Mouse (Mus musculus) forebrain, embryonic 11.5 days (tissue): Measurements from ENCODE around the gene Srrm1. TPM values are rescaled to one million over a fixed set of nuclear protein-coding genes. Genes with fewer than 3 reads are reported as not detected.
A peak's percentile ranks its signal among the peaks of the same experiment; 100 is the strongest.
"Not testable (repeated sequence)": the region's sequence is repeated elsewhere in the genome, so short reads cannot be mapped to it uniquely, and the experiment has no call there.

ENCODE experiments used
- ATAC-seq: fragments of 200-750 bp; cut with Nextera tagmentation; replicated peaks from 2 replicates; pipeline ENCODE4 v1.8.0; 2017; ENCODE audit warnings: moderate TSS enrichment; ENCODE audit not compliant: low FRiP score
- DNase-seq: peaks from one replicate; pipeline ENCODE4 v3.0.0-alpha.2; 2017; ENCODE audit warnings: low spot score
- H3K27ac ChIP-seq: fragments of 300-500 bp; sonication (generic); 2 replicates; pipeline ENCODE4 v1.5.1; 2014; ENCODE audit warnings: low read depth, low read length
- H3K27me3 ChIP-seq: fragments of 300-500 bp; sonication (generic); 2 replicates; pipeline ENCODE4 v1.6.1; 2014; ENCODE audit warnings: mild to moderate bottlenecking, low read length, mixed read lengths; ENCODE audit not compliant: control insufficient read depth, insufficient read depth
- H3K36me3 ChIP-seq: fragments of 300-500 bp; sonication (generic); 2 replicates; pipeline ENCODE4 v1.6.1; 2014; ENCODE audit warnings: mild to moderate bottlenecking, low read length, moderate library complexity, mixed read lengths; ENCODE audit not compliant: control insufficient read depth, insufficient read depth
- H3K4me1 ChIP-seq: fragments of 300-500 bp; sonication (generic); replicated peaks from 2 replicates; pipeline ENCODE4 v1.6.1; 2014; ENCODE audit warnings: low read length, mixed read lengths; ENCODE audit not compliant: control insufficient read depth, insufficient read depth
- H3K4me2 ChIP-seq: fragments of 300-500 bp; sonication (generic); 2 replicates; pipeline ENCODE4 v1.6.1; 2014; ENCODE audit warnings: low read depth, mild to moderate bottlenecking, low read length, moderate library complexity, mixed read lengths; ENCODE audit not compliant: severe bottlenecking
- H3K4me3 ChIP-seq: fragments of 300-500 bp; sonication (generic); 2 replicates; pipeline ENCODE4 v1.5.1; 2014; ENCODE audit warnings: low read depth, low read length
- H3K9ac ChIP-seq: fragments of 300-500 bp; sonication (generic); 2 replicates; pipeline ENCODE4 v1.6.1; 2014; ENCODE audit warnings: low read length
- H3K9me3 ChIP-seq: fragments of 300-500 bp; sonication (generic); 2 replicates; pipeline ENCODE4 v1.6.1; 2016; ENCODE audit warnings: low read length, mixed read lengths; ENCODE audit not compliant: control insufficient read depth
- WGBS: fragments of 180-500 bp; shearing (Covaris S2); extraction: QIAGEN DNeasy Blood & Tissue Kit; methylation state at CpG from one replicate; pipeline ENCODE4 v1.1.7; 2014; 5-methylcytosine and 5-hydroxymethylcytosine counted together
- polyA plus RNA-seq: library from polyadenylated mRNA; unstranded; fragments of >200 nt; fragmentation: Nextera tagmentation; extraction: Ambion mirVana; gene quantifications from 2 replicates; pipeline ENCODE4 v1.2.1, GENCODE M21; 2014

The Srrm1 gene
- polyA plus RNA-seq, 1 experiment from 2014 or later, result 241 TPM

GRCm38 (mm10) chr4:135362828-135363227 is 9.7 kb upstream of the Srrm1 start:
- Histone ChIP-seq H3K9ac (no peak overlapping the region), H3K4me3 (no peak overlapping the region), H3K27ac (no peak overlapping the region), H3K27me3 (no peaks in the 10 kb centered on the region), H3K9me3 (no peaks in the 10 kb centered on the region), H3K36me3 (no peaks in the 10 kb centered on the region), H3K4me1 (no peaks in the 10 kb centered on the region), H3K4me2 (no peak overlapping the region)
- no peak for ATAC-seq
- DNase-seq, result no peak
- 32% methylated on average over 6 of the region's 6 CpGs for WGBS

GRCm38 (mm10) chr4:135361722-135362121 is 8.6 kb upstream of the Srrm1 start:
- Histone ChIP-seq H3K4me2 (no peak overlapping the region), H3K4me3 (no peak overlapping the region), H3K27me3 (no peaks in the 10 kb centered on the region), H3K36me3 (no peaks in the 10 kb centered on the region), H3K9ac (no peak overlapping the region), H3K4me1 (no peaks in the 10 kb centered on the region), H3K9me3 (no peaks in the 10 kb centered on the region), H3K27ac (no peak overlapping the region)
- ATAC-seq (no peak), DNase-seq (no peak)
- WGBS, result 85% methylated on average over 12 of the region's 12 CpGs

GRCm38 (mm10) chr4:135358736-135359135 is 5.6 kb upstream of the Srrm1 start:
- 4% methylated on average over 6 of the region's 6 CpGs for WGBS
- ATAC-seq (no peak), DNase-seq (no peak)
- H3K4me3 ChIP-seq, result no peak overlapping the region
- no peaks in the 10 kb centered on the region for H3K36me3 ChIP-seq
- no peak overlapping the region for H3K9ac ChIP-seq
- H3K9me3 ChIP-seq, result no peaks in the 10 kb centered on the region
- no peak overlapping the region for H3K4me2 ChIP-seq
- no peaks in the 10 kb centered on the region for H3K27me3 ChIP-seq
- H3K27ac ChIP-seq, result no peak overlapping the region
- H3K4me1 ChIP-seq, result no peaks in the 10 kb centered on the region

- H3K4me3 ChIP-seq, result no peak overlapping the region
- no peak for ATAC-seq
- H3K27ac ChIP-seq, result no peak overlapping the region
- DNase-seq, result no peak
- WGBS, result 84% methylated on average over 12 of the region's 12 CpGs
- H3K9ac ChIP-seq, result no peak overlapping the region
- no peaks in the 10 kb centered on the region for H3K27me3 ChIP-seq
- no peaks in the 10 kb centered on the region for H3K36me3 ChIP-seq
- no peak overlapping the region for H3K4me2 ChIP-seq
- no peaks in the 10 kb centered on the region for H3K4me1 ChIP-seq
- H3K9me3 ChIP-seq, result no peaks in the 10 kb centered on the region
Measured at GRCm38 (mm10) chr4:135357221-135357920, 4.2 kb upstream of the Srrm1 start.

- Histone ChIP-seq H3K36me3 (no peaks in the 10 kb centered on the region), H3K9me3 (no peaks in the 10 kb centered on the region), H3K4me3 (no peak overlapping the region), H3K27me3 (no peaks in the 10 kb centered on the region), H3K4me1 (peaks cover 4% of the 10 kb centered on the region; the same call in 1 of the 2 replicates), H3K9ac (no peak overlapping the region), H3K27ac (no peak overlapping the region), H3K4me2 (no peak overlapping the region)
- no peak for DNase-seq
- 78% methylated on average over 9 of the region's 9 CpGs for WGBS
- ATAC-seq, result no peak
Measured at GRCm38 (mm10) chr4:135355886-135356550, 2.9 kb upstream of the Srrm1 start.

- not testable (repeated sequence) for DNase-seq, H3K9me3 ChIP-seq, H3K9ac ChIP-seq, H3K27ac ChIP-seq, H3K4me3 ChIP-seq, ATAC-seq, H3K36me3 ChIP-seq, H3K27me3 ChIP-seq, H3K4me1 ChIP-seq, H3K4me2 ChIP-seq
Measured at GRCm38 (mm10) chr4:135354751-135355150, 1.6 kb upstream of the Srrm1 start.

GRCm38 (mm10) chr4:135353794-135354450 is 801 bp upstream of the Srrm1 start:
- peak overlapping the region; percentile 75 for H3K9ac ChIP-seq
- H3K27ac ChIP-seq, result peak overlapping the region; percentile 97
- no peak for ATAC-seq
- peak overlapping the region; percentile 83 for H3K4me2 ChIP-seq
- H3K36me3 ChIP-seq, result peaks cover 4% of the 10 kb centered on the region; the same call in 1 of the 2 replicates
- peak overlapping the region; percentile 98 for H3K4me3 ChIP-seq
- peaks cover 4% of the 10 kb centered on the region; the same call in 1 of the 2 replicates for H3K4me1 ChIP-seq
- no peaks in the 10 kb centered on the region for H3K27me3 ChIP-seq
- no peaks in the 10 kb centered on the region for H3K9me3 ChIP-seq
- WGBS, result 22% methylated on average over 12 of the region's 12 CpGs
- no peak for DNase-seq

- Histone ChIP-seq H3K9ac (peak overlapping the region; percentile 89), H3K4me1 (peaks cover 4% of the 10 kb centered on the region; the same call in 1 of the 2 replicates), H3K4me2 (peak overlapping the region; percentile 88), H3K9me3 (no peaks in the 10 kb centered on the region), H3K27ac (peak overlapping the region; percentile 66), H3K4me3 (peak overlapping the region; percentile 98), H3K36me3 (peaks cover 4% of the 10 kb centered on the region; the same call in 1 of the 2 replicates), H3K27me3 (no peaks in the 10 kb centered on the region)
- under 1% methylated on average over 62 of the region's 67 CpGs for WGBS
- ATAC-seq (peak; percentile 56), DNase-seq (peak; percentile 69)
Measured at GRCm38 (mm10) chr4:135352326-135353065, 625 bp downstream of the Srrm1 start.
